Mouse (Mus musculus): ENCODE data around the gene Clec18a. TPM values are rescaled to one million over a fixed set of nuclear protein-coding genes. Genes with fewer than 3 reads are reported as not detected.
"Not testable (repeated sequence)": the region's sequence is repeated elsewhere in the genome, so short reads cannot be mapped to it uniquely, and the experiment has no call there.

The Clec18a gene
- 0.04 and 0.11 TPM in 2 replicates for polyA plus RNA-seq (2012; rRNA removed)

DNA sequence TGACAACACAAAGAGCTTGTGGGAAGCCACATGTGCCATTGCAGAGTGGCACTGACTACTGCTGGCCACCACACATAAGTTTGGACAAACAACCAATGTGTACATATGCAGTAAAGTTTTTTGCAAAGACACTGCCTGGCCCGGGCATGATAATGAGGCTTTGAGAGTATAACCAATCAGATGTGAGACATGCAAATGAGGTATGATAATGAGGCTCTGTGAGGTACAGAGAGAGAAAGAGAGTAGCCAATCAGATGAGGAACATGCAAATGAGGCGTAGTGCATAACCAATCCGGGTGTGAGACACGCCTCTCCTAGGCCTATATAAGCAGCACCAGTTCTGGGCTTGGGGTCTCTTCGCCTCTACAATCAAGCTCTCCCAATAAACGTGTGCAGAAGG is at the start of gene Clec18a:
Gene Clec18a, minus strand, starts transcription at position 101 of the 400 bp plus-strand sequence.
- H3K27me3 ChIP-seq (ENCODE audit: control insufficient read depth, insufficient read depth, low read length); H3K4me3 ChIP-seq (ENCODE audit: control insufficient read depth, insufficient read depth, low read length); DNase-seq; H3K36me3 ChIP-seq (ENCODE audit: control insufficient read depth, insufficient read depth, low read length); H3K27ac ChIP-seq (ENCODE audit: control insufficient read depth, insufficient read depth, low read length); H3K4me1 ChIP-seq (replicated peaks; ENCODE audit: control insufficient read depth, insufficient read depth, low read length): not testable (repeated sequence)
- 91% methylated on average over 6 of the region's 6 CpGs for WGBS

DNA sequence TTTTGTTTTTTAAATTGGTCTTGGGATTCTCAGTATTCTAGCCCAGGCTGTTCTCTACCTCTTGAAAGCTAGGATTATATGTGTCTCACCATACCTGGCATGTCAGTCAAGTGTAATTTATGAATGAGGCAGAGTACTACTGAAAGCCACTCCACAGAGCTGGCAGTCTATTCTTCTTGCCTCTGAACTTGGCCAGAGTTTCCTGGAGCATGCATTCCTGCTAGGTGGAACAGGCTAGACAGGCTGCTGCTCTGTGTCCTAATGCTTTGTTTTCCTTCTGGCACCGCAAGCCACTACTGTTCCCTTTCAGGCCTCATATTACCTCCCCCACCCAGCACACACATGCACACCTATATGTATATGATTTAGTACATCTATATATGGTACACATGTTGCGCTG is 38.5 kb upstream of the Clec18a start:
- no peak for DNase-seq
- 94% methylated on average over 2 of the region's 2 CpGs for WGBS
- Histone ChIP-seq H3K27ac (ENCODE audit: control insufficient read depth, insufficient read depth, low read length) (no peak overlapping the region), H3K27me3 (ENCODE audit: control insufficient read depth, insufficient read depth, low read length) (no peaks in the 10 kb centered on the region), H3K36me3 (ENCODE audit: control insufficient read depth, insufficient read depth, low read length) (peaks cover 57% of the 10 kb centered on the region), H3K4me1 (replicated peaks; ENCODE audit: control insufficient read depth, insufficient read depth, low read length) (no peaks in the 10 kb centered on the region), H3K4me3 (ENCODE audit: control insufficient read depth, insufficient read depth, low read length) (no peak overlapping the region)
- TF ChIP-seq CTCF (IDR thresholded peaks at IDR 0.05; ENCODE audit: borderline replicate concordance, control insufficient read depth, extremely low read depth, insufficient read depth, low read length, poor library complexity), result no peak

DNA sequence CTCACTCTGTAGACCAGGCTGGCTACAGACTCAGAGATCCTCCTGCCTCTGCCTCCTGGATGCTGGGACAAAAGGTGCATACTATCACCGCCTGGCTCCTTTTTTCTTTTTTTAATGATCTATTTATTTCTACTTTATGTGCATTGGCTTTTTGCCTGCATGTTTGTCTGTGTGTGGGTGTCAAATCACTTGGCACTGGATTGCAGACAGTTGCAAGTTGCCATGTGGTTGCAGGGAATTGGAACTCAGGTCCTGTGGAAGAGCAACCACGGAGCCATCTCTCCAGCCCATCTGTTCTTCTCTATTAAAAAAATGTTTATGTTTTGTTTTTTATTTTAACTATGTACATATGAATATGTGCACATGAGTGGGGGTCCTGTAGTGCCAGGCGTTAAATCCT is 27.3 kb upstream of the Clec18a start:
- DNase-seq, result no peak
- H3K27me3 ChIP-seq (ENCODE audit: control insufficient read depth, insufficient read depth, low read length), result no peaks in the 10 kb centered on the region
- TF ChIP-seq CTCF (IDR thresholded peaks at IDR 0.05; ENCODE audit: borderline replicate concordance, control insufficient read depth, extremely low read depth, insufficient read depth, low read length, poor library complexity) (no peak), POLR2A (IDR thresholded peaks at IDR 0.05; ENCODE audit: control insufficient read depth, extremely low read depth, insufficient read depth, low read length, poor library complexity) (no peak)
- no peak overlapping the region for H3K4me3 ChIP-seq (ENCODE audit: control insufficient read depth, insufficient read depth, low read length)
- no peaks in the 10 kb centered on the region for H3K4me1 ChIP-seq (replicated peaks; ENCODE audit: control insufficient read depth, insufficient read depth, low read length)
- no peak overlapping the region for H3K27ac ChIP-seq (ENCODE audit: control insufficient read depth, insufficient read depth, low read length)
- WGBS, result 94% methylated on average over 3 of the region's 3 CpGs
- peaks cover 68% of the 10 kb centered on the region for H3K36me3 ChIP-seq (ENCODE audit: control insufficient read depth, insufficient read depth, low read length)

DNA sequence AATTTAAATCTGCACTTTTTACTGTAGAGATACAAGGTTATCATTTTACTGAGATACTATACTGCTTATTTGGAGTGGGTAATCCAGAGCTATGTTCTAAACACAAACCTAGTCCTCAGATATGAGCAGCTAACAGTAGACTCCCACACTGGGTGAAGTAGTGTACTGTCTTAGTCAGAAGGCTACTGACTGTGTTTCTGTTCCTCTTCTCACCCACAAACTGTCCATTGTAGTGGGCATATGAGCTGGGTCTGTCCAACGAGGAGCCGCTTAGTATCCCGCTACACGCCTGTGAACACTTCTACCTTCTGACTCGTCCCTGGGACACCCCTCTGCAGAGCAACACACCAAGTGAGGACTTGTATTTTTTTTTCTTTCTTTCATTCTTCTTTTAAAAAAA is 22.7 kb upstream of the Clec18a start:
- 96% methylated on average over 5 of the region's 5 CpGs for WGBS
- Histone ChIP-seq H3K36me3 (ENCODE audit: control insufficient read depth, insufficient read depth, low read length) (peaks cover 58% of the 10 kb centered on the region), H3K27ac (ENCODE audit: control insufficient read depth, insufficient read depth, low read length) (no peak overlapping the region), H3K4me3 (ENCODE audit: control insufficient read depth, insufficient read depth, low read length) (no peak overlapping the region), H3K4me1 (replicated peaks; ENCODE audit: control insufficient read depth, insufficient read depth, low read length) (no peaks in the 10 kb centered on the region), H3K27me3 (ENCODE audit: control insufficient read depth, insufficient read depth, low read length) (no peaks in the 10 kb centered on the region)
- DNase-seq, result no peak
- no peak for TF ChIP-seq CTCF (IDR thresholded peaks at IDR 0.05; ENCODE audit: borderline replicate concordance, control insufficient read depth, extremely low read depth, insufficient read depth, low read length, poor library complexity)
- TF ChIP-seq POLR2A (IDR thresholded peaks at IDR 0.05; ENCODE audit: control insufficient read depth, extremely low read depth, insufficient read depth, low read length, poor library complexity), result no peak

DNA sequence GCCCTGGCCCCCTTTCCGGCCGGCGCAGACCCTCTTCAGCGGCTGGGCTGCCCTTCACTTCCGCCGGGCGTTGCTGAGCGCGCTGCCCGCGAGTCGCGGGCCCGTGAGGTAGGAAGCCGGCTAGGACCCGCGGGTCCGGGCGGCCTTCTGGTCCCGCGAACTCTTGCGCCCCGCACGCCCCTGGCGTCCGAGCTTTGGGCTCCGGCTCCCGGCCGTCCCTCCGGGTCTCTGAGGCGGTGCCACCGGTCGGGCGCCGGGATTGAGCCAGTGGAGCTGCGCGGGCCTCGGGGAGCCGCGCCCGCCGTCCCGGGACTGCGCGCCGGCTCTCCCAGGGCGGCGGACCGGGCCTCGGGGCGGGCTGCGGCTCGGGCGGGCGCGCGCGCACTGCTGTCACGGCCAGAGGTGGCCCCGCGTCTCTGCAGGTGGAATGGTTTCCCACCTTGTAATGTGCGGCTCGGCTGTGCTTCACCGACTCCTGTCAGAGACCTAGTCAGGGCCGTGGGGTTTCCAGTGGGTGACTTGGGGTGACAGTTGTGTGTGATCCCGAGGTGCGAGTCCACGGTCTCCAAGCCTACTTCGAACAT is 2.6 kb upstream of the Clec18a start:
- H3K36me3 ChIP-seq (ENCODE audit: control insufficient read depth, insufficient read depth, low read length); H3K27me3 ChIP-seq (ENCODE audit: control insufficient read depth, insufficient read depth, low read length); H3K27ac ChIP-seq (ENCODE audit: control insufficient read depth, insufficient read depth, low read length); H3K4me1 ChIP-seq (replicated peaks; ENCODE audit: control insufficient read depth, insufficient read depth, low read length): not testable (repeated sequence)
- peak; percentile 33 for DNase-seq
- H3K4me3 ChIP-seq (ENCODE audit: control insufficient read depth, insufficient read depth, low read length), result peak overlapping the region; percentile 51
- WGBS, result under 1% methylated on average over 58 of the region's 69 CpGs

DNA sequence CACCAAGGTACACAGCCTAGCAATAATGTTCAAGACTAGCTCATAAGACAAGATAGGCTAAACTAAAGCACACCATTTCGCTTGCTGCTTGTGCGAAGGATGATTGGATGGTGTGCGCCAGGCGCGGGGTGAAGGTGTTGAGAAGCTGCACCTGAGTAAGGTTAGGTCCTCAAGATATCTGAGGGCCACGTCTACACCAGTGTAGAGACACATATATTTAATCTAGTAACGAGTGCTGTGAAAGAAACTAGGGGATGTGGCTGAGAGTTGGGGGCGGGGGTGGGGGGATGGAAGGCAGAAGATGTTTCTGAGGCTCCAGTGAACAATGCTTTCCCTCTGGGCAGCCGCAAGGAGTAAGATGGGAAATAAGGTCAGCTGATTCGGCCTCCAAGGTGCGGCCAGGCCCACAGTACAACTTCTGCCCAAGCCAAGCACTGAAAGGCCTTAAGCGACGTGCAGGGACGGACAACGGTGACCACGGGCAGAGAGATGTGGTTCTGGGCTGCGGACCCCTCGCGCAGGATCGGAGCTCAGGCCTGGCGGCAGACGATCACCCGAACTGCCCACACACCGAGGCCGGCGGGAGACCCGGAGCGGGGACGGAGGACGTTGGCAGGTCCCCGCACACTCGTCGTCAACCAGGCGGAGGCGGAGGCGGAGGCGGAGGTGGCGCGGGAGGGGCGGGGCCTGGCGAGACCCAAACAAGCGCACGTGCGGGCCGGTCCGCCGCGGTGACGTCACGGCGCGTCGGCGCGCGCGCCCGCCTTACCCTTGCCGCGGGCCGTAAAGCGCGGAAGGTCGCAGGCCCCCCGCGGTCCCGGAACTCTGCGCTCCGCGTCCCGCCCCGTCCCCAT is 1.9 kb upstream of the Clec18a start, which contains the start of gene Pdpr:
Gene Pdpr, plus strand, starts transcription at position 766 of the 854 bp plus-strand sequence.
- TF ChIP-seq CTCF (IDR thresholded peaks at IDR 0.05; ENCODE audit: borderline replicate concordance, control insufficient read depth, extremely low read depth, insufficient read depth, low read length, poor library complexity) (no peak), POLR2A (IDR thresholded peaks at IDR 0.05; ENCODE audit: control insufficient read depth, extremely low read depth, insufficient read depth, low read length, poor library complexity) (no peak)
- H3K27ac ChIP-seq (ENCODE audit: control insufficient read depth, insufficient read depth, low read length), result no peak within 1 kb of the TSS
- no peaks in the 10 kb centered on the region for H3K36me3 ChIP-seq (ENCODE audit: control insufficient read depth, insufficient read depth, low read length)
- peak within 1 kb of the TSS; percentile 78 for H3K4me3 ChIP-seq (ENCODE audit: control insufficient read depth, insufficient read depth, low read length)
- 8% methylated on average over 61 of the region's 72 CpGs for WGBS
- no peaks in the 10 kb centered on the region for H3K27me3 ChIP-seq (ENCODE audit: control insufficient read depth, insufficient read depth, low read length)
- H3K4me1 ChIP-seq (replicated peaks; ENCODE audit: control insufficient read depth, insufficient read depth, low read length), result peaks cover 8% of the 10 kb centered on the region
- peak; percentile 93 for DNase-seq

DNA sequence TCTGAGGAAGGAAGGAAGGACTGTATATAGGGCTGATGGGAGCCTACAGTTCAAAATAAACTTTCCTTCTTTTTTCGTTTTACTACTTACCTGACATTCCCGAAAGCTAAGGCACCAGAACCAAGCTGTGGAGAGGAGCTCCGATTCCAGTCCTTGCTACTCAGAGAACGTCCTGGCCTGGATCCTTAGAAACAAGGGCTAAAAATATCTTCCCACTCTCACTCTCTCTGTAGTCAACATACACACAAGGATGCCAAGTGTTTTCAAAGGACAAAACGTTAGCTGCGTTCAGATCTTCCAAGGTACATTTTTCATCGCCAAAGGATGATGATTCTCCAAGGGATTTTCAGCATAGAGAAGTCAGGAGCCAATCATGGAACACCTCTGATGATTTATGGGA is 520 bp downstream of the Clec18a start:
- Histone ChIP-seq H3K4me3 (ENCODE audit: control insufficient read depth, insufficient read depth, low read length) (no peak overlapping the region), H3K36me3 (ENCODE audit: control insufficient read depth, insufficient read depth, low read length) (no peaks in the 10 kb centered on the region), H3K27me3 (ENCODE audit: control insufficient read depth, insufficient read depth, low read length) (no peaks in the 10 kb centered on the region), H3K27ac (ENCODE audit: control insufficient read depth, insufficient read depth, low read length) (no peak overlapping the region), H3K4me1 (replicated peaks; ENCODE audit: control insufficient read depth, insufficient read depth, low read length) (peaks cover 8% of the 10 kb centered on the region)
- TF ChIP-seq POLR2A (IDR thresholded peaks at IDR 0.05; ENCODE audit: control insufficient read depth, extremely low read depth, insufficient read depth, low read length, poor library complexity), result no peak
- TF ChIP-seq CTCF (IDR thresholded peaks at IDR 0.05; ENCODE audit: borderline replicate concordance, control insufficient read depth, extremely low read depth, insufficient read depth, low read length, poor library complexity), result no peak
- no peak for DNase-seq
- 85% methylated on average over 7 of the region's 7 CpGs for WGBS

Measured in thymus, adult 2 months (tissue).